Mouse (Mus musculus): ENCODE measurements at regions not wholly inside any gene's neighbourhood (a gene's known extent, or its start where the extent isn't known, plus 50 kb on each side); places are given as distances from the start of the nearest gene placed in this dataset.

DNA sequence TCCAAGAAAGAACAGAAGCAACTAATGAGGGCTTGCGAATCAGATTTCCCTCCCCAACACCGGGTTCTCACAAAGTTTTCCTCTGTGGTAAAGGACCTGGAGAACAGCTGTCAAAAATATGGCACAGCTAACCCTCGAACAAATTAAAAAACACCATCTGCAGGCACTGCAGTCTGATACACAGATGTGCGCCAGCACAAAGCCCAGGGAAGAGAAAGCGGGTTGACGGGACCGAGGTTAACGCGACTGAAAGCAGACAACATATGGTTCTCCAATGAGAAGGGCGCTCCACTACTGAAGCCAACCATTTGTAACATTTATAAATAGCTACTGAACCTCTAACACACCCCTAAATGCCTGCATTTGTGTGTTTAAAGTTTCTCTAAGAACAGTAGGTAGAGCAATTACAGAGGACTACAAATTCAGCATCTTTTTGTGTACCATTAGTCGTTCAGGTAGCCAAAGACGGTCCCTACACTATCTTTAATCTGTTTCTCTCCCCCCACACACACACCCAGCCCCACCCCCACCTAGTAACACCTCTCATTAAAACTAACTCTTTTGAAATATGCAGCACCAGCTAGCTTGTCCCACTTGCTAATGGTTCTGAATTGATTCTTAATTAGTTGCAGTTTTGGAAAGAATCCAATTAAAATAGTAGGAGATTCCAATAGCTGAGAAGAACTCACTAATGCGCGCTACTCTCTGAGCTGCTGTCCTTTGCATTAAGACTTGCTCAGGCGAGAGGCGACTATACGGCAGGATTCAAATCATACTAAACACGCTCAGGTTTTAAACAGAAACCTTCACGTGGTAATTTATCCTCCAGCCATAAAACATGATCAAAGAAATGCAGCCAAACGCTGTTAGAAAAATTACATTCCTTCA lies 236.0 kb upstream of the Hnrnpa3 start:
- TF ChIP-seq POLR2A (IDR thresholded peaks at IDR 0.05; ENCODE audit: insufficient read depth, low read length) = no peak
- no peak for TF ChIP-seq CTCF (IDR thresholded peaks at IDR 0.05; ENCODE audit: low read depth, low read length)
